Mouse (Mus musculus) G1E (cell line): ENCODE data around the gene Supt6. TPM values are rescaled to one million over a fixed set of nuclear protein-coding genes. Genes with fewer than 3 reads are reported as not detected.

Experiments used
- ATAC-seq: 2 replicates; pipeline ENCODE4 v1.8.0; 2016; ENCODE audit warnings: mild to moderate bottlenecking; ENCODE audit not compliant: insufficient number of reproducible peaks, poor library complexity, low FRiP score, severe bottlenecking; ENCODE audit errors: extremely low read depth
- DNase-seq: peaks from one replicate; pipeline ENCODE4 v3.0.0; 2012; ENCODE audit warnings: low spot score
- H3K27me3 ChIP-seq: 2 replicates; pipeline ENCODE4 v1.6.1; 2012; ENCODE audit warnings: mild to moderate bottlenecking, low read length, inconsistent platforms; ENCODE audit not compliant: insufficient read depth
- H3K36me3 ChIP-seq: replicated peaks from 2 replicates; pipeline ENCODE3; 2012; ENCODE audit warnings: mild to moderate bottlenecking, inconsistent platforms
- H3K4me1 ChIP-seq: 2 replicates; pipeline ENCODE4 v1.6.1; 2012; ENCODE audit warnings: low read depth, low read length, inconsistent platforms, mixed read lengths; ENCODE audit not compliant: insufficient read depth
- H3K4me3 ChIP-seq: 2 replicates; pipeline ENCODE4 v1.5.1; 2012; ENCODE audit warnings: low read depth, mild to moderate bottlenecking, inconsistent platforms, low read length, moderate library complexity, mixed read lengths
- H3K9me3 ChIP-seq: replicated peaks from 2 replicates; pipeline ENCODE4 v1.6.1; 2012; ENCODE audit warnings: inconsistent platforms
- CTCF ChIP-seq: IDR thresholded peaks from 2 replicates; pipeline ENCODE4 v1.5.1; 2012; ENCODE audit warnings: low read depth, low read length, inconsistent platforms, mixed read lengths
- GATA1 ChIP-seq: IDR thresholded peaks from 2 replicates; pipeline ENCODE4 v1.6.1; 2012; ENCODE audit warnings: borderline replicate concordance, low read length, inconsistent platforms, mixed read lengths
- GATA2 ChIP-seq: IDR thresholded peaks from 2 replicates; pipeline ENCODE4 v1.6.1; 2012; ENCODE audit warnings: low read depth, low read length, inconsistent platforms, borderline replicate concordance
- POLR2AphosphoS5 ChIP-seq: IDR thresholded peaks from 2 replicates; pipeline ENCODE4 v1.6.1; 2012; ENCODE audit warnings: low read depth, low read length, inconsistent platforms; ENCODE audit not compliant: insufficient replicate concordance
- TAL1 ChIP-seq: conservative IDR thresholded peaks from 2 replicates; pipeline ENCODE4 v1.6.1; 2012; ENCODE audit warnings: low read depth, low read length, inconsistent platforms, mixed read lengths
- polyA plus RNA-seq: library from polyadenylated mRNA; stranded (reverse); fragments of >175 nt; gene quantifications from 2 replicates; pipeline ENCODE4 v1.2.3, GENCODE M21; 2012
- total RNA-seq, 2 experiments: library from RNA; stranded (forward) in 1 of 2; stranded (reverse) in 1 of 2; fragments of 200-1000 nt in 1 of 2; fragments of >200 nt in 1 of 2; fragmentation: Nextera tagmentation in 1 of 2; gene quantifications; 2 replicates each; pipeline ENCODE4 v1.2.3; 2014 to 2017

The Supt6 gene
- total and polyA plus RNA-seq, 3 experiments: 44.9 to 129 (median 118) TPM

- TF ChIP-seq CTCF (no peak), POLR2AphosphoS5 (no peak), GATA2 (no peak), GATA1 (no peak), TAL1 (no peak)
- Histone ChIP-seq H3K36me3 (peaks cover 96% of the 10 kb centered on the region), H3K4me3 (no peak overlapping the region), H3K27me3 (no peaks in the 10 kb centered on the region), H3K9me3 (no peaks in the 10 kb centered on the region), H3K4me1 (no peaks in the 10 kb centered on the region; the same call in 1 of the 2 replicates)
- ATAC-seq: no peak
- DNase-seq: no peak
Observed at GRCm38 (mm10) chr11:78231518-78231917, 14.3 kb downstream of the Supt6 start.

- ATAC-seq (no peak), DNase-seq (no peak)
- no peak overlapping the region for H3K4me3 ChIP-seq
- no peak for TF ChIP-seq GATA2
- TF ChIP-seq POLR2AphosphoS5: no peak
- no peak for TF ChIP-seq CTCF
- no peak for TF ChIP-seq TAL1
- no peak for TF ChIP-seq GATA1
- H3K9me3 ChIP-seq: no peaks in the 10 kb centered on the region
- H3K36me3 ChIP-seq: peaks cover 97% of the 10 kb centered on the region
- H3K4me1 ChIP-seq: no peaks in the 10 kb centered on the region
- no peaks in the 10 kb centered on the region for H3K27me3 ChIP-seq
Observed at GRCm38 (mm10) chr11:78223586-78223985, 22.2 kb downstream of the Supt6 start.

GRCm38 (mm10) chr11:78215709-78216317 is 30.0 kb downstream of the Supt6 start:
- peaks cover 5% of the 10 kb centered on the region for H3K4me1 ChIP-seq
- H3K36me3 ChIP-seq: peaks cover 95% of the 10 kb centered on the region
- ATAC-seq: no peak
- TF ChIP-seq GATA2: no peak
- H3K27me3 ChIP-seq: no peaks in the 10 kb centered on the region
- DNase-seq: no peak
- no peaks in the 10 kb centered on the region for H3K9me3 ChIP-seq
- no peak overlapping the region for H3K4me3 ChIP-seq

GRCm38 (mm10) chr11:78213086-78213817 is 32.5 kb downstream of the Supt6 start:
- no peak for TF ChIP-seq CTCF
- TF ChIP-seq GATA2: no peak
- no peak for TF ChIP-seq GATA1
- no peak for TF ChIP-seq TAL1
- no peak for TF ChIP-seq POLR2AphosphoS5
- ATAC-seq: no peak
- Histone ChIP-seq H3K4me1 (peaks cover 6% of the 10 kb centered on the region), H3K4me3 (no peak overlapping the region), H3K9me3 (no peaks in the 10 kb centered on the region), H3K27me3 (no peaks in the 10 kb centered on the region), H3K36me3 (peaks cover 95% of the 10 kb centered on the region)
- no peak for DNase-seq

- Histone ChIP-seq H3K4me3 (no peak overlapping the region), H3K4me1 (peaks cover 6% of the 10 kb centered on the region), H3K36me3 (peaks cover 96% of the 10 kb centered on the region), H3K9me3 (no peaks in the 10 kb centered on the region), H3K27me3 (no peaks in the 10 kb centered on the region)
- no peak for ATAC-seq
- no peak for DNase-seq
- TF ChIP-seq GATA2 (no peak), POLR2AphosphoS5 (no peak), TAL1 (no peak), GATA1 (no peak), CTCF (no peak)
Observed at GRCm38 (mm10) chr11:78211513-78211912, 34.3 kb downstream of the Supt6 start.

GRCm38 (mm10) chr11:78210615-78211014 is 35.2 kb downstream of the Supt6 start:
- DNase-seq (no peak), ATAC-seq (no peak)
- H3K9me3 ChIP-seq: no peaks in the 10 kb centered on the region
- no peak overlapping the region for H3K4me3 ChIP-seq
- TF ChIP-seq GATA1 (no peak), GATA2 (no peak), POLR2AphosphoS5 (no peak), TAL1 (no peak), CTCF (no peak)
- H3K4me1 ChIP-seq: peaks cover 6% of the 10 kb centered on the region
- H3K27me3 ChIP-seq: no peaks in the 10 kb centered on the region
- peaks cover 96% of the 10 kb centered on the region for H3K36me3 ChIP-seq

- H3K36me3 ChIP-seq: peaks cover 97% of the 10 kb centered on the region
- no peaks in the 10 kb centered on the region for H3K9me3 ChIP-seq
- H3K27me3 ChIP-seq: no peaks in the 10 kb centered on the region
- no peak overlapping the region for H3K4me3 ChIP-seq
- DNase-seq: no peak
- peaks cover 6% of the 10 kb centered on the region for H3K4me1 ChIP-seq
- TF ChIP-seq GATA2 (no peak), CTCF (no peak), GATA1 (no peak), POLR2AphosphoS5 (no peak), TAL1 (no peak)
- no peak for ATAC-seq
Observed at GRCm38 (mm10) chr11:78209886-78210285, 35.9 kb downstream of the Supt6 start.
